Mouse (Mus musculus): ENCODE results near the gene Rrp1. TPM values are rescaled to one million over a fixed set of nuclear protein-coding genes. Genes with fewer than 3 reads are reported as not detected.
"Not testable (repeated sequence)": the region's sequence is repeated elsewhere in the genome, so short reads cannot be mapped to it uniquely, and the experiment has no call there.

The Rrp1 gene
- polyA plus RNA-seq, 1 experiment from 2014 or later, result 277 TPM

DNA sequence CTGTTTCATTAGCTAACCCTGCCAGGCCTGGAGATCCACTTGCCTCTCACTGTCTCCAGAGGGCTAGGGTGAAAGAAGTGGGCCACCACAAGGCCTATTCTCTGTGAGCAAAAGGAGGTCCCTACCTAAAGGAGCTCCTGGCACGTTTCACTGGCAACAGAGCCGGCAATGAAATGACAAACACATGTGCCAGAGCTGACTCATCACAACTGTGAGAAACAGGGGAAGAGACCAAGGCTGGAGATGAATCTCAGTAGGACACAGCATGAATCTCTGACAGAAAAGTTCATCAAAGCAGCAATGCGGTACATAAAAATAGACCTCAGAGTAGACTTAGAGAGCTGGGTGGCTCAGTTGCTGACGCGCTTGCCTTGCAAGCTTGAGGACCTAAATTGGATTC is 5.0 kb upstream of the Rrp1 start:
- H3K4me3 ChIP-seq (ENCODE audit: low read depth, low read length), result no peak overlapping the region
- H3K27ac ChIP-seq (ENCODE audit: low read depth, low read length), result no peak overlapping the region
- no peaks in the 10 kb centered on the region for H3K9me3 ChIP-seq (ENCODE audit: control insufficient read depth, low read length)
- no peaks in the 10 kb centered on the region for H3K4me1 ChIP-seq (replicated peaks; ENCODE audit: control insufficient read depth, insufficient read depth, low read length)
- H3K27me3 ChIP-seq (replicated peaks; ENCODE audit: control insufficient read depth, insufficient read depth, low read length), result no peaks in the 10 kb centered on the region
- H3K9ac ChIP-seq (ENCODE audit: low read depth, low read length), result no peak overlapping the region
- DNase-seq (ENCODE audit: low spot score) (no peak), ATAC-seq (replicated peaks; ENCODE audit: low FRiP score) (no peak)
- no peaks in the 10 kb centered on the region for H3K36me3 ChIP-seq (ENCODE audit: control insufficient read depth, insufficient read depth, low read length)
- H3K4me2 ChIP-seq, result no peak overlapping the region
- 59% methylated on average over 5 of the region's 5 CpGs for WGBS

DNA sequence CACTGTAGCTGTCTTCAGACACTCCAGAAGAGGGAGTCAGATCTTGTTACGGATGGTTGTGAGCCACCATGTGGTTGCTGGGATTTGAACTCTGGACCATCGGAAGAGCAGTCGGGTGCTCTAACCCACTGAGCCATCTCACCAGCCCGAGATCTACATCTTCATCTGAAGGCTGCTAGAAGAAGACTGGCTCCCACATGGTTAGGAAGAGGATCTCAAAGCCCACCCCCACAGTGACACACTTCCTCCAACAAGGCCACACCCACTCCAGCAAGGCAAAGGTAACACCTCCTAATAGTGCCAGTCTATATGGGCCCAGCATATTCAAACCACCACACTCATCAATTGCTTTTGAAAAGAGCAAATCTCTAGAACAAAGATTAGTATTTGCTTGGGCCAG is 2.1 kb upstream of the Rrp1 start:
- H3K4me3 ChIP-seq (ENCODE audit: low read depth, low read length); H3K4me1 ChIP-seq (replicated peaks; ENCODE audit: control insufficient read depth, insufficient read depth, low read length); H3K4me2 ChIP-seq; H3K9ac ChIP-seq (ENCODE audit: low read depth, low read length); H3K36me3 ChIP-seq (ENCODE audit: control insufficient read depth, insufficient read depth, low read length); ATAC-seq (replicated peaks; ENCODE audit: low FRiP score); H3K27me3 ChIP-seq (replicated peaks; ENCODE audit: control insufficient read depth, insufficient read depth, low read length); H3K9me3 ChIP-seq (ENCODE audit: control insufficient read depth, low read length); H3K27ac ChIP-seq (ENCODE audit: low read depth, low read length); DNase-seq (ENCODE audit: low spot score): not testable (repeated sequence)
- 85% methylated on average over 3 of the region's 4 CpGs for WGBS

DNA sequence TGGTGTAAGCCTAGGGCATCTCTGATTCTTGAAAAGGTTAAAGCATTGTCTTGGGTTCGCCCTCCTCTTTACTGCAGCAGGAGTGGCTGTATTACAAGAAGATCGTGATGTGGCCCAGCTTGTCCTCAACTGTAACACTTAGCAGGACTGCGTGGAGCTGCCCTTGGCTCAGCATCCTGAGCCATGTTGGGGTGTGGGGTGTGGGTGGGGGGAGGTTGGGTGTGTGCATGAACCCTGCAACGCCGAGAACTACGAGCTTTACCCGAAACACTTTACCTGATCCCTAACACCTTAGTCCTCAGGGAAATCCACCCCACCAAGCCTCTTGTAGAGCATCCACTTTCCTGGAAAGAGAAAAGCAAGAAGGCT is 293 bp upstream of the Rrp1 start:
- DNase-seq (ENCODE audit: low spot score), result no peak
- H3K36me3 ChIP-seq (ENCODE audit: control insufficient read depth, insufficient read depth, low read length), result peaks cover 25% of the 10 kb centered on the region
- WGBS, result 34% methylated on average over 7 of the region's 7 CpGs
- no peaks in the 10 kb centered on the region for H3K27me3 ChIP-seq (replicated peaks; ENCODE audit: control insufficient read depth, insufficient read depth, low read length)
- peak overlapping the region; percentile 97 for H3K4me3 ChIP-seq (ENCODE audit: low read depth, low read length)
- ATAC-seq (replicated peaks; ENCODE audit: low FRiP score), result no peak; the same call in 1 of the 2 replicates
- H3K27ac ChIP-seq (ENCODE audit: low read depth, low read length), result no peak overlapping the region
- H3K9me3 ChIP-seq (ENCODE audit: control insufficient read depth, low read length), result no peaks in the 10 kb centered on the region
- H3K9ac ChIP-seq (ENCODE audit: low read depth, low read length), result peak overlapping the region; percentile 43; the same call in 1 of the 2 replicates
- peak overlapping the region; percentile 95 for H3K4me2 ChIP-seq
- 0 out of 2 replicates have a peak, but pooled peaks cover 3% of the 10 kb centered on the region for H3K4me1 ChIP-seq (replicated peaks; ENCODE audit: control insufficient read depth, insufficient read depth, low read length)

DNA sequence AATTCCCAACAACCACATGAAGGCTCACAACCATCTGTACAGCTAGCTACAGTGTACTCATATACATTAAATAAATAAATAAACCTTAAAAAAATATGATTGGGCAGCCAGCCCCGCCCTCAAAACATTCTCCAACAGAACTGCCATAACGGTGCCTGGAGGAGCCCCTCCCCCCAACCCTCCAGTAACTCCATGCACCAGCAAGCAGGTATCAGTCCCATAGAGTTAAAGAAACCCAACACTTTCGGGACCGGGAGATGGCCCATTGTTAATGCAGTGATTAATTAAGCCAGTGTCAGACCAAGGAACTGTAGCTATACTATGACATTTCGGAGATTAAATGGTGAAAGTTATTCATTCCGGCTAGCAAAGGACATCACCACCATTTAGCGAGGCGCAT is 992 bp downstream of the Rrp1 start:
- peaks cover 10% of the 10 kb centered on the region for H3K4me1 ChIP-seq (replicated peaks; ENCODE audit: control insufficient read depth, insufficient read depth, low read length)
- ATAC-seq (replicated peaks; ENCODE audit: low FRiP score), result no peak
- H3K9me3 ChIP-seq (ENCODE audit: control insufficient read depth, low read length), result no peaks in the 10 kb centered on the region
- peaks cover 36% of the 10 kb centered on the region for H3K36me3 ChIP-seq (ENCODE audit: control insufficient read depth, insufficient read depth, low read length)
- peak overlapping the region; percentile 97 for H3K4me3 ChIP-seq (ENCODE audit: low read depth, low read length)
- no peaks in the 10 kb centered on the region for H3K27me3 ChIP-seq (replicated peaks; ENCODE audit: control insufficient read depth, insufficient read depth, low read length)
- DNase-seq (ENCODE audit: low spot score), result no peak
- 0 out of 2 replicates have a peak overlapping the region, but pooled peaks have one; percentile 67 for H3K27ac ChIP-seq (ENCODE audit: low read depth, low read length)
- H3K9ac ChIP-seq (ENCODE audit: low read depth, low read length), result peak overlapping the region; percentile 93
- WGBS, result 12% methylated on average over 8 of the region's 8 CpGs
- peak overlapping the region; percentile 95 for H3K4me2 ChIP-seq

DNA sequence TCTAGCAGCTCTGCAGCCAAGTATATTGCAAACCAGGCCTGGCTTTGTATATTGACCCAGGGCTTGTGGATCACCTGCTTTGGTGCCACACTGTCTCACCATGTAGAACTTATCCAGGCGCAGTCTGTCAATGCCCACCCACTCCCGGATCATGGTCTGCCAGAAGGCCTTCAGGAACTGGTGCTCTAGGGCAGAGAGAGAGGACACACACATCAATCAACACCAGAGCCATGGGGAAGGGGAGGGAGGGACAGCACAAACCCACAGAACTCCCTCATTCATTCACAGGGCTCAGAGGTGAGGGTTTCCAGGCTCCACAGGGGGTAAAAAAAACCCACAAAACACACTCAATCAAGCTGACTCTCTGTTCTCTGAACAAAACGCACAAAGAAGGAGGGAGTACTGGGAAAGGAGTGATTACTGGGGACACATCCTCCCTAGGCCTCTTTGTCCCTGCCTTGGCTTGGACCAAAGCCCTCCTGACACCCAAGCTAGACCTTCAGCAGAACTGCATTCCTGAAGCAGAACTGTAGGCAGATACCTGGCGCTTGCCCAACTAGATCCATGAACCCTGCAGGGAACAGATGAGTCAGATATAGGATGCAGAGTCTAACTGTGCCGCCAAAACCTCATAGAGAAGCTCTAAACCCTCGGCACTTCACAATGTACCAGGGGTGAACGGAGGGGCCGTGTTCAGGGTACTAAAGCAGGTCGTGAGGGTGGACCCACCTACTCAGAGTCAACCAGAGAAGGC is 3.6 kb downstream of the Rrp1 start:
- no peak for ATAC-seq (replicated peaks; ENCODE audit: low FRiP score)
- peaks cover 60% of the 10 kb centered on the region for H3K36me3 ChIP-seq (ENCODE audit: control insufficient read depth, insufficient read depth, low read length)
- H3K4me3 ChIP-seq (ENCODE audit: low read depth, low read length), result no peak overlapping the region
- no peaks in the 10 kb centered on the region for H3K9me3 ChIP-seq (ENCODE audit: control insufficient read depth, low read length)
- DNase-seq (ENCODE audit: low spot score), result no peak
- no peaks in the 10 kb centered on the region for H3K27me3 ChIP-seq (replicated peaks; ENCODE audit: control insufficient read depth, insufficient read depth, low read length)
- H3K27ac ChIP-seq (ENCODE audit: low read depth, low read length), result no peak overlapping the region
- WGBS, result 87% methylated on average over 9 of the region's 9 CpGs
- H3K4me2 ChIP-seq, result no peak overlapping the region
- no peak overlapping the region for H3K9ac ChIP-seq (ENCODE audit: low read depth, low read length)
- peaks cover 11% of the 10 kb centered on the region for H3K4me1 ChIP-seq (replicated peaks; ENCODE audit: control insufficient read depth, insufficient read depth, low read length)

DNA sequence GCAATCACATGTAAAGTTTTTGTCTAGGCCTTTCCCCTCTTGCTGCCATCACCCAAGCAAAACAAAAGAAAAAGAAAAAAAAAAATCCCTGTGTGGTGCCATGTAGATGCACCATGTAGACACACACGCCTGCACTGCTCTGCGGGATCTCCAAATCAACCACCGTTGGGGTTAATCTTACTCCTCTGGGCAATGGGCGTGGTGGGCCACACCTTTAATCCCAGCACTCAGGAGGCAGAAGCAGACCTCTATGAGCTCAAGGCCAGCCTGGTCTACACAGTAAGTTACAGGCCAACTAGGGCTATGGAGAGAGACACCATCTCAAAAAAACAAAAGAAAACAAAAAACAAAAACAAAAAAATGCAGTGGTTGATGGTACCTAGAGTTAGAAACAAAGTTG is 5.7 kb downstream of the Rrp1 start:
- DNase-seq (ENCODE audit: low spot score), result no peak
- Histone ChIP-seq H3K27ac (ENCODE audit: low read depth, low read length) (no peak overlapping the region), H3K36me3 (ENCODE audit: control insufficient read depth, insufficient read depth, low read length) (peaks cover 80% of the 10 kb centered on the region), H3K4me2 (no peak overlapping the region), H3K9ac (ENCODE audit: low read depth, low read length) (no peak overlapping the region), H3K4me3 (ENCODE audit: low read depth, low read length) (no peak overlapping the region), H3K4me1 (replicated peaks; ENCODE audit: control insufficient read depth, insufficient read depth, low read length) (peaks cover 11% of the 10 kb centered on the region), H3K9me3 (ENCODE audit: control insufficient read depth, low read length) (no peaks in the 10 kb centered on the region), H3K27me3 (replicated peaks; ENCODE audit: control insufficient read depth, insufficient read depth, low read length) (no peaks in the 10 kb centered on the region)
- peak; percentile 53; the same call in 1 of the 2 replicates for ATAC-seq (replicated peaks; ENCODE audit: low FRiP score)
- 57% methylated on average over 4 of the region's 4 CpGs for WGBS

DNA sequence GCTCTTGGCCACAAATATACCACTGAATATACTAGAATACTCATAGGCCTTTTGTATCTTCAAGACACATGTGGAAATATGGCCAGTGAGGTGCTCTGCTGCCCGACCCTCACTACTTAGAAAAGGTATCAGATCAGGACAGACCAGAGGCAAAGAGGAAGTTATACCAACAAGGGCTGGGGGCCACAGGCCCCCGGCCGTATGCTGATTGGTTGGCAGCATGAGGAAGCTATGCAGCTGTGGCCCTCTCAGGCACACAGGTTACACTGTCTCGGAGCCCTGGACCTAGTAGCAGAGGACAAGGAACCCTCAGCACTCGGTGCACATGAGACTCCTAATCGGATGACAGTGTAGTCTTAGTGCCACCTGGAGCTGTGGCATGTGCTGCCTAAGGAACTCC is 6.7 kb downstream of the Rrp1 start:
- H3K9me3 ChIP-seq (ENCODE audit: control insufficient read depth, low read length), result no peaks in the 10 kb centered on the region
- H3K4me2 ChIP-seq, result no peak overlapping the region
- no peak for DNase-seq (ENCODE audit: low spot score)
- 63% methylated on average over 6 of the region's 6 CpGs for WGBS
- H3K4me3 ChIP-seq (ENCODE audit: low read depth, low read length), result no peak overlapping the region
- H3K27ac ChIP-seq (ENCODE audit: low read depth, low read length), result no peak overlapping the region
- H3K27me3 ChIP-seq (replicated peaks; ENCODE audit: control insufficient read depth, insufficient read depth, low read length), result no peaks in the 10 kb centered on the region
- H3K9ac ChIP-seq (ENCODE audit: low read depth, low read length), result no peak overlapping the region
- ATAC-seq (replicated peaks; ENCODE audit: low FRiP score), result 0 out of 2 replicates have a peak, but pooled peaks have one; percentile 23
- H3K4me1 ChIP-seq (replicated peaks; ENCODE audit: control insufficient read depth, insufficient read depth, low read length), result peaks cover 8% of the 10 kb centered on the region
- peaks cover 88% of the 10 kb centered on the region for H3K36me3 ChIP-seq (ENCODE audit: control insufficient read depth, insufficient read depth, low read length)

DNA sequence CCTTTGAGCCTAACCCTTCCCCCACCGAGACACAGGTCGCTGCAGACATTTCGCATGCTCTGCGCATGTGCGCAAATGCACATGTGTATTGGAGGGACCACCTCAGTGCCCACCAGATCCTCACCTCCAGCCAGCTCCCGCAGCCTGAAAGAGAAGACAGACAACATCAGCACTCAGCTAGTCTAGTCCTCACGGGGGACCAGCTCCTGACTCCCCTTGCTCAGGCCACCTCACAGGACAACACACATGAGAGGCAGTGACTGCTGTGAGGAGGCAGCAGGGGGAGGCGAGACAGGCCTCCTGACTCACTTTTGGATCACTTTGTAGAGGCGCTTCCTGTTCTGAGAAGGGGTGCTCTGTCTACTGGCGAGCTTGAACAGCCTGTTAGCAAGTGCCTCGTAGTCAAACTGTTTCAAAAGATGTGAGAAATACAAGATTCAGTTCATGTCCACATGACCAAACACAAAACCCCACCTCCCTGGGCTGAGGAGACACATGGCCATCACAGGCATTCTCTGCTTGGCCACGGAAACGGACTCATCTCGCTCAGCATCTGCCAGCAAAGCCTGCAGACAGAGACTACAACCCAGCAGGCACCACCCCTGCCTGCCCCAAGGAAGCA is 10.4 kb downstream of the Rrp1 start:
- no peaks in the 10 kb centered on the region for H3K9me3 ChIP-seq (ENCODE audit: control insufficient read depth, low read length)
- no peak for DNase-seq (ENCODE audit: low spot score)
- H3K36me3 ChIP-seq (ENCODE audit: control insufficient read depth, insufficient read depth, low read length), result peaks cover 73% of the 10 kb centered on the region
- H3K4me2 ChIP-seq, result no peak overlapping the region
- WGBS, result 92% methylated on average over 14 of the region's 14 CpGs
- H3K9ac ChIP-seq (ENCODE audit: low read depth, low read length), result no peak overlapping the region
- H3K27me3 ChIP-seq (replicated peaks; ENCODE audit: control insufficient read depth, insufficient read depth, low read length), result no peaks in the 10 kb centered on the region
- H3K4me1 ChIP-seq (replicated peaks; ENCODE audit: control insufficient read depth, insufficient read depth, low read length), result peaks cover 28% of the 10 kb centered on the region
- no peak overlapping the region for H3K4me3 ChIP-seq (ENCODE audit: low read depth, low read length)
- no peak for ATAC-seq (replicated peaks; ENCODE audit: low FRiP score)
- no peak overlapping the region for H3K27ac ChIP-seq (ENCODE audit: low read depth, low read length)

DNA sequence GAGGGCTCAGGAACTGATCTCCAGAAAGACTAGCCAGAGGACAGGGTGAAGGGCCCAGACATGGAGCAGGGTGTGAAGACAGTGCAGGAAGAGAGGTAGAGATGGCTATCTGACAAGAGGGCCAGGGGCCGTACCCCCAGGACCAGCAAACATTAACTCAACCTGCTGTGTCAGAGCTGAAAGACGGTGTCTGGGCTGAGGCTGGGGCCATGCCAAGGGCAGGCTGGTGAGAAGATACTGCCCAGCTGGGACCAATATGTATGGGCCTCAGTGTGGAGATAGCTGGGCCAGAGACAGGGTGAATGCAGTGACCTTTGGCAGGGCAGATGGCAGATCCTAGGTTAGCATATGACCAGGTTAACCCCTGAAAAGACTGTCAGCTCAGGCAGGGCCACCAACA is 11.7 kb downstream of the Rrp1 start:
- H3K36me3 ChIP-seq (ENCODE audit: control insufficient read depth, insufficient read depth, low read length), result peaks cover 61% of the 10 kb centered on the region
- H3K4me1 ChIP-seq (replicated peaks; ENCODE audit: control insufficient read depth, insufficient read depth, low read length), result peaks cover 23% of the 10 kb centered on the region
- no peak overlapping the region for H3K27ac ChIP-seq (ENCODE audit: low read depth, low read length)
- no peaks in the 10 kb centered on the region for H3K27me3 ChIP-seq (replicated peaks; ENCODE audit: control insufficient read depth, insufficient read depth, low read length)
- no peak overlapping the region for H3K9ac ChIP-seq (ENCODE audit: low read depth, low read length)
- ATAC-seq (replicated peaks; ENCODE audit: low FRiP score), result no peak
- H3K4me2 ChIP-seq, result no peak overlapping the region
- no peak overlapping the region for H3K4me3 ChIP-seq (ENCODE audit: low read depth, low read length)
- H3K9me3 ChIP-seq (ENCODE audit: control insufficient read depth, low read length), result no peaks in the 10 kb centered on the region
- no peak for DNase-seq (ENCODE audit: low spot score)
- WGBS, result 88% methylated on average over 2 of the region's 2 CpGs
